Mouse (Mus musculus) c-Kit-positive CD71-positive TER-119-positive erythroid progenitor cells, embryonic 14.5 days (primary cell): ENCODE results near the gene Mtor.
A peak's percentile ranks its signal among the peaks of the same experiment; 100 is the strongest.

Experiments used
- DNase-seq: peaks from one replicate; pipeline ENCODE4 v3.0.0-alpha.2; 2013; ENCODE audit warnings: low spot score

Mtor gene

GRCm38 (mm10) chr4:148448179-148448852 is at the start of gene Mtor:
Mtor (plus strand) TSS chr4:148448611.
- DNase-seq: peak; percentile 96

DNA sequence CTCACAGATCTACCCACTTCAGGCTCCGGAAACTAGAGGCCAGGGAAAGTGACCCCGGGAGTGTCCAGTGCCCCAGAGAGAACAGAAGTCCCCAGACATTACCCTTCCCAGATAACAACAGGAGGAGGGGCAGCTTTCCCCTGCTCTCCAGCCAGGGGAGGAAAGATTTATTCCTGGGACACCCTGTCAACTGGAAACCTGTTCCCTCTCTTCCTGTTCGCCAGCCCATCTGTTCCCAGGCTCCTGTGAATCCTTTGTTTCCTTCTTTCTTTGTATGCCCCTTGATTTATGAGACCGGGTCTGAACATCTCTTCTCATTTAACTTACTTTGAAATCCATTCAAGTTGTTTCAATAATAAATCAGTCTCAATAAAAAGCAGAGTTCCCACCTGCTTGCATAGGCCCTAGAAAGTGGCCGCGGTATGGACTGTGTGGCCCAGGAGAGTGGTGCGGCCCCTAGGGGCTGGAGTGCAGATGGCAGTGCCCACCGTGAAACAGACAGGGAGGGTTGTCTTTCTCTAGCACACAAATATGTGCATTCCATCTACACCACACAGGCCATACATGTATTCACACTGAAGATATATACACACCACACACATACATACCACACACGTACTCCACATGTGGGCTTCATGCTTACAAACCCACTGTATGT is 48.8 kb upstream of the Mtor start:
- no peak for DNase-seq

DNA sequence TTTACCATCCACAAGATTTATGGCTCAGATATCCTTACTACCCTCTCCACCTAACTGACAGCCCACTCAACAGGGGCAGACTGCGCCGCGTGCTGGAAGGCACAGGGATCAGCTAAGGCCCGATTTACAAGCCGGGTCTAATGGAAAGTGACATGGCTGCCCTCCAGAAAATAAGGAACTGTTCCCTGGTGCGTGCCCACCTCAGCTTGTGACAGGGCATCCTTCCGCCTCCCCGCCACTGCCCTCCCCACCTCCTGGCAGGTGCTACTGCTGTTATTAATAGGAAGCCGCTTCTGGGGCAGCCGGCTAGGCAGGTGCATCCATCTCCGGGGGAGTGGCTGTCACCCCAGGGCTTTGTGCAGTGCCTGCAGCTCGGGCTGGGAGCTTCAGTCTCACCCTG is 45.0 kb upstream of the Mtor start:
- no peak for DNase-seq

DNA sequence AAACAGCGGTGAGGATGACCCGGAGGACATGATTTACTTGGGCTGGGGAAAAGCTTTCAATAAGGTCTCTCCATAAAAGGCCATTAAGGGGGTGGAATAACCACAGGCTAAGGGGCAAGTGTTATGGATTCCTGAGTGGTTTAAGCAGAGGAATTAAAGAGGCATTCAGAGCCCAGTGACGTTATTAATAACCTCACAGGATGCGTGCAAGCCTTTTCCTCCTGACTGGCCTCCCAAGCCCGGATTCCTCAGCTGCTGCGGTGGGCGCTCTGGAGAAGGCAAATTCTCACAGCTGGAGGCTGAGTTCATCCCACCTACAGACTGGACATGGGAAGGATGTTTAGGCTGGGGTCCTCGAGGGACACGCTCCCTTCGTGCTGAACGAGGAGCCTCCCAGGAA is 43.7 kb upstream of the Mtor start:
- no peak for DNase-seq

DNA sequence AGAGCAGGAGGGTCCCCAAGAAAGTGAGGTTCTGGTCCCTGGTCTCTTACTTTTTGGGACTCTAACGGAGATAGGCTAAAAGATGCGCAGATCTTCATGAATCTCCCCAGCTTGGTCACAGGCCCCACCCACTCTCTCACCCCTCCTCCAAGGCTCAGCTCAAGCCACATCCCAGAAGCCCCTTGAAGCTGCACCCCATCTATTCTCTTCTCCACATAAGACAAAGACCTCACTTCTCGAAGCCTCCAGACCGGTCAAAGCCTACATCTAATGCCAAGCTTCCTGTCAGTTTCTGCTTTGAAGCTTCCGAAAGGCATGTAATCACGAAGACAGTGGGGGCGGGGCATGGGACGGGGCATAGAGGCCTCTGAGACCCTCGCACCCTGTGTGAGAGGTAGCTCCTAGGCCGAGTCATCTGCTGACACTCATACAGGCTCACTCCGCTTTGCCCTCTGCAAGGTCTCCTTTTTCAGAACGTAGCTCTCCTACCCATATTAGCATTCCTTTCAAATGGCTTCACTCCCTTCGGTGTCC is 43.1 kb upstream of the Mtor start:
- DNase-seq: no peak

GRCm38 (mm10) chr4:148408256-148408975 is 40.0 kb upstream of the Mtor start:
- DNase-seq: no peak

GRCm38 (mm10) chr4:148415575-148415974 is 32.8 kb upstream of the Mtor start:
- DNase-seq: no peak

DNA sequence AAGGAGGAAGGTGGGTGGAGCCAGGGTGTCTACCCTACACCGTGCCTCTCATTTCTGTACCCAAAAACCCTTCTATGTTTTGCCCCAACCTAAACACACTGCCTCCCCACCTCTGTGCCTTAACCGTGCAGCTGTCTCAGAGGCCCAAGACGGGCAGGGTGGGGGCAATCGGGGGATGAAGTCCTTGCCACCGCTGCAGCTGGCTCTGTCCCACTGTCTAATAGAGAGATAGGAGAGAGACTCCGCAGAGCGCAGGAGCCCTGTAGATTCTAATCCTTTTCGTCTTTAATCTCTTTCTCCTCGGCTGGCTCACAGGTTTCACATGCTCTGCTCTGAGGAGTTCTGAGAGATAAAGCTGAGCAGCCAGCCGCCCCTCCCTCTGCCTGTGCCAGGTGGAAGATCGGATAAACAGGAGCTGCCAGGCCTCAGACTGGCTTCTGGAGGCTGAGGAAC is 31.3 kb upstream of the Mtor start:
- no peak for DNase-seq

GRCm38 (mm10) chr4:148417559-148417958 is 30.9 kb upstream of the Mtor start:
- DNase-seq: no peak

GRCm38 (mm10) chr4:148426950-148427850 is 21.2 kb upstream of the Mtor start:
- no peak for DNase-seq

GRCm38 (mm10) chr4:148428544-148428943 is 19.9 kb upstream of the Mtor start:
- DNase-seq: no peak

DNA sequence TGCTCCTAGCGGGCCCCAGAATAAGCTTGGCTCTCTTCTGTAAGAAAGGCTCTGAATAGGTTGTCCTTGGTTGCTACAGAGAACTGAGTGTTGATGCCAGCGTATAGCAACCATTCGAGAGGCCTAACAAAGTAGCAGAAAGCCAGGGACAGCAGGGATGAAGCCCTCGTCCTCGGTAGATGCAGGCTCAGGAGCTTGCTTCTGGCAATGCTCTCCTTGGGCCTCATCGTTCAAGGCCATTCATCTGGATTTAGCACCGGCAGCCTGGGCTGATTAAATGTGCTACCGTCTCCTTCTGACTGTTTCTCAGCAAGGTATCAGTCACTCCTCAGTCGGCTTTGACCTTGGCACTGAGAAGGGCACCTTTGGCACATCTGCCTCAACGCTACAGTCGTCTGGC is 19.3 kb upstream of the Mtor start:
- DNase-seq: no peak

DNA sequence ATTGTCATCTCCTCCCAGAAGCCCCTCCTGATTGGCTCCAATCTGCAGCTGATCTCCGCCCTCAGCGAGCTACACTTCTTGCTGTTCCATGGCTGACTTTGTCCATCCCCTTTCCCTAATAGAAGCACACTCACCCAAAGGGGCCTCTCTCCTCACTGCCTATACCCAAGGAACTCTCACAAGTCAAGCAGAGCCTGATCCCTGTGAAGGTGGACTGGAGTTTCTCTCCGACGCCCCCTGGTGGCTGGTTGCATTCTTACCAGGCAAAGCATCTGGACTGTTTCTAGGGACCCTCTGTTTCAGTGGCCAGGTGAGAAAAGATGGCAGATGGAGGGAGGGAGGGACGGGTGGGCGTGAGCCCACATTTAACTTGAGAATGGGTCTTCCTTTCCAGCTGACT is 18.7 kb upstream of the Mtor start:
- peak; percentile 65 for DNase-seq

DNA sequence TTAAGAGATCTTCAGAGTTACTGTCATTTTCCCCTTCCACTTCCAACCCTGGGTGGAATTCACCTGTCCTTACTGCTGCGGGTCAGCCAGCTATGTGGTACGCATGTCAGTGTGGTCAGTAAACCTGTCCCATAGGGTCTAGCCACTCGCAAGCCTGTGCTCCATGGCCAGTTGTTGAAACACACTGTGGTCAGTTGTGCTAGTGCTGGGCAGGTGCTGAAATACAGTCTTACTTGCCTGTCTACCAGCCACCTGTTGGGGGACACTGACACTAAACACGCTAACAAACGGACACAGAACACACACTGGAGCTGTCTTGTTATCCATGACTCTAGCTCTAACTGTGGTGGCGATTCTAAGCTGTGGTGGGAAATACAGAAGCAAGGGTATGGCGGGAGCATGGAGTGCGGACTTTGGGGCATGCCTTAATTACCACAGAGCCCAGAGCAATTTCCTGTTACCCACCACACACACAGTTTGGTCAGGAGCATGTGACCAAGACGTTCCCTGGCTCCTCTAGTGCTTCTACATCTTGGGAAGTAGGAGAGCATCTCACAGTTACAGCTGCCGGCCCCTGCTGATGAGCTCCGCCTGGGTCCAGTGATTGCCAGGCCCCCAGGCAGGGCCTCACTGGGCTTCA is 17.4 kb upstream of the Mtor start:
- DNase-seq: no peak

DNA sequence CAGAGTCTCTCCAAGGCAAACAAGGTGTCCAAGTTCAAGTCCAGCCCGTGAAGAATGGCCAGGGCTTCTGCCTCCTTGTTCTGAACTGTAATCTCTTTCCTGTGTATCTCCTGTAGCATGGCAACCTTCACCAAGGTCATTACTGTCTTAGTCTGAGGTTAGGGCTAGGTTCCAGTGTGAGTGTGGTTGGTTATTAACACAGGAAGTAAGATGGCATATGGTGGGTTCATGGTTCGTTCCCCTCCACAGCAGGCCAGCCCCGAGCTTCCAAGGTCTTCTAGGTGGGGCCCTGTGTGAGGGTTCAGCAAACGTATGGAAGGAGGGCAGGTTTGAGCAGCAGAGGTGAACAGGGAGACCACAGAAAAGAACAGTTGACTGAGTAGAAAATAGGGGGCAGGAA is 15.9 kb upstream of the Mtor start:
- DNase-seq: no peak

GRCm38 (mm10) chr4:148433336-148433735 is 15.1 kb upstream of the Mtor start:
- no peak for DNase-seq

- DNase-seq: no peak
These were observed 14.6 kb upstream of the Mtor start for GRCm38 (mm10) chr4:148433813-148434212.

GRCm38 (mm10) chr4:148434554-148434953 is 13.9 kb upstream of the Mtor start:
- no peak for DNase-seq

DNA sequence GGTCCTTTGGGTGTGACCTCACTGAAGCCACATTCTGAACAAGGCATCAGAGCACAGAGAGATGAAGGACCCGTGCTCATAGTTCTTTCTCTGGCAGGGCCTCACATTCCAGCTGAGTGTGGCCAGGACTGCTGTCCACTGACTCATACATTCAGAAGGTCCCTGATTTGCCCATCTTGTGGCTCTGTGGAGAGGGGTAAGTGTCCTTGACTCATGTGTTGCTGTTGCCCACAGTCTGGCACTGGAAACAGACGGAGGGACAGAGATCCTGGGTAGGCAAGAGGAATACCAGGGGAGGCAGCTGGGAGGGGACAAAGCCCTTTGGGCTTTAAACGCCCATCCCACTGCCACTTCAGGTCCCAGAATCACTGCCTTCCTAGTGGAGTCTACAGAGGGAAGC is 13.3 kb upstream of the Mtor start:
- DNase-seq: no peak

GRCm38 (mm10) chr4:148435657-148436330 is 12.6 kb upstream of the Mtor start:
- DNase-seq: no peak

DNA sequence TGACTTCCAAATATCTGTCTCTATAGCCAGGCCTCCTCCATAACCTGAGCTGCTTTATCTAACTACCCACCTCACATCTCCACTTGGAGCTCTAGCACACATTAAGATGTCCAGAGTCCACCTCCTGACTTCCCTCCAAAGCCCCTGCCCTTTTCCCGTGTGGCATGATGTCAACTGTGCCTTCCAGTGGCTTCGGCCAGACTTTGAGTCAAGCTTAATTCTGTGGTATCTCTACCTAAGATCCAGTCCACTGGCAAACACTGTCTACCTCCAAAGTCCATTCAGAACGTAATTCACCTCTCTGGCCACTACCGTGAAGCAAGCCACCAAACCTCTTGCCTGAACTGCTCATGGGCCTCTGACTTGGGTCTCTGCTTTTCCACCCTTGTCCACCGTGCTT is 6.5 kb upstream of the Mtor start:
- DNase-seq: no peak
